Mouse (Mus musculus) embryonic facial prominence, embryonic 15.5 days (tissue): ENCODE results near the gene Ankrd33b. TPM values are rescaled to one million over a fixed set of nuclear protein-coding genes. Genes with fewer than 3 reads are reported as not detected.

Experiments used
- ATAC-seq: fragments of 200-750 bp; cut with Nextera tagmentation; 2 replicates; pipeline ENCODE4 v1.8.0; 2017; ENCODE audit warnings: low read depth, moderate TSS enrichment; ENCODE audit not compliant: insufficient number of reproducible peaks, low FRiP score, low TSS enrichment
- H3K27ac ChIP-seq: fragments of 300-500 bp; sonication (generic); replicated peaks from 2 replicates; pipeline ENCODE4 v1.5.1; 2015; ENCODE audit warnings: mild to moderate bottlenecking, inconsistent platforms
- H3K27me3 ChIP-seq: fragments of 300-500 bp; sonication (generic); 2 replicates; pipeline ENCODE4 v1.6.1; 2015; ENCODE audit warnings: inconsistent platforms
- H3K36me3 ChIP-seq: fragments of 300-500 bp; sonication (generic); 2 replicates; pipeline ENCODE4 v1.6.1; 2015; ENCODE audit warnings: mild to moderate bottlenecking, inconsistent platforms
- H3K4me1 ChIP-seq: fragments of 300-500 bp; sonication (generic); 2 replicates; pipeline ENCODE4 v1.6.1; 2015; ENCODE audit warnings: inconsistent platforms
- H3K4me2 ChIP-seq: fragments of 300-500 bp; sonication (generic); replicated peaks from 2 replicates; pipeline ENCODE4 v1.6.1; 2015; ENCODE audit warnings: mild to moderate bottlenecking, inconsistent platforms
- H3K4me3 ChIP-seq: fragments of 300-500 bp; sonication (generic); replicated peaks from 2 replicates; pipeline ENCODE4 v1.5.1; 2015; ENCODE audit warnings: mild to moderate bottlenecking, inconsistent platforms
- H3K9ac ChIP-seq: fragments of 300-500 bp; sonication (generic); 2 replicates; pipeline ENCODE4 v1.6.1; 2015; ENCODE audit warnings: inconsistent platforms
- H3K9me3 ChIP-seq: fragments of 300-500 bp; sonication (generic); replicated peaks from 2 replicates; pipeline ENCODE4 v1.6.1; 2016; ENCODE audit warnings: inconsistent platforms
- WGBS: fragments of 180-500 bp; shearing (Covaris S2); methylation state at CpG from one replicate; pipeline ENCODE4 v1.1.7; 2015; 5-methylcytosine and 5-hydroxymethylcytosine counted together
- polyA plus RNA-seq: library from polyadenylated mRNA; unstranded; fragments of >200 nt; fragmentation: Nextera tagmentation; extraction: Ambion mirVana; gene quantifications from 2 replicates; pipeline ENCODE4 v1.2.1, GENCODE M21; 2015

The Ankrd33b gene
- polyA plus RNA-seq, 1 experiment from 2014 or later: 0.80 TPM

DNA sequence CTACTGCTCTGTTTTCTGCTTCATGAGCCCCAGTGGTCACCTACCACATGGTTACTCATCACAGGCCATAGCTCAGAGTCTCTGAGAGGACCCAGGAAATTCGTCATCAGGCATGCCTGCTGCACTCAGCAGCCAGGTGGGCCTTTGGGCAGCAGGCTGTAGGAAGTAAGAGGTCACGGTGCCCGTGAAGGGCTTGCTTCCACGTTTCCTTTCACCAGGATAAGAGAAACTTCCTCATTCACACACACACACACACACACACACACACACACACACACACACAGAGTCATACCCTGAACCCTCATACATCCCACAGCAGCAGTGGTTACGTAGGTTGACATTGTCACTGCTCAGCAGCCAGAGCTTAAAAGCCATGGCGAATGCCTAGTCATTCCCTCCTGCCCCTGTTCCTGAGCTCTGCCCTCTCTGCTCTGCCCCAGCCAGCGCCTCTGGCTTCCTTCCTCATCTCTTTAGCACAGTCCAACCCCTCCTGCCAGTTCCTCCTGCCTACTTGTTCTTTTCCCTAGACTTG is 17.6 kb downstream of the Ankrd33b start:
- H3K9me3 ChIP-seq: no peaks in the 10 kb centered on the region
- no peak for ATAC-seq
- 82% methylated on average over 7 of the region's 7 CpGs for WGBS
- no peak overlapping the region for H3K27ac ChIP-seq
- no peak overlapping the region for H3K4me2 ChIP-seq
- no peaks in the 10 kb centered on the region for H3K4me1 ChIP-seq
- no peaks in the 10 kb centered on the region for H3K27me3 ChIP-seq
- no peak overlapping the region for H3K4me3 ChIP-seq
- H3K9ac ChIP-seq: no peak overlapping the region
- H3K36me3 ChIP-seq: no peaks in the 10 kb centered on the region

DNA sequence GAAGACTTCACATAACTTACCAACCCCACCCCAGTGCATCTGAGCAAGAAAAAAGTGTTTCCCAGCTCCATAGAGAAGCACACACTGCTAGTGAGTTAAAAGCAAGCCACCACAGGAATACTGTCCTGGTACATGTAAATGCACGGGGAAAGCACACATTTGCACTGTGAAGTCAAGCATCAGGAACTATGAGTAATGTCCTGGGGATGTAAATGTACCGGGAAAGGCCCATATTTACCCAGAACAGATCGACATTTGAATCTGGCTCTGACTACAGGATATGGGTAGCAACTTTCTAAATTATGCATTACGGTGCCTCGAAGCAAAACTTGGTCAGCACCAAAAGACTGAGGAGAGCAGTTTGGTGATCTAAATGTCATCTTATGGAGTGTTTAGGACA is 18.5 kb downstream of the Ankrd33b start:
- WGBS: 77% methylated on average over 5 of the region's 5 CpGs
- no peak overlapping the region for H3K9ac ChIP-seq
- H3K27me3 ChIP-seq: no peaks in the 10 kb centered on the region
- no peak overlapping the region for H3K27ac ChIP-seq
- no peak overlapping the region for H3K4me3 ChIP-seq
- H3K4me1 ChIP-seq: no peaks in the 10 kb centered on the region
- ATAC-seq: no peak
- no peaks in the 10 kb centered on the region for H3K9me3 ChIP-seq
- no peaks in the 10 kb centered on the region for H3K36me3 ChIP-seq
- H3K4me2 ChIP-seq: no peak overlapping the region

DNA sequence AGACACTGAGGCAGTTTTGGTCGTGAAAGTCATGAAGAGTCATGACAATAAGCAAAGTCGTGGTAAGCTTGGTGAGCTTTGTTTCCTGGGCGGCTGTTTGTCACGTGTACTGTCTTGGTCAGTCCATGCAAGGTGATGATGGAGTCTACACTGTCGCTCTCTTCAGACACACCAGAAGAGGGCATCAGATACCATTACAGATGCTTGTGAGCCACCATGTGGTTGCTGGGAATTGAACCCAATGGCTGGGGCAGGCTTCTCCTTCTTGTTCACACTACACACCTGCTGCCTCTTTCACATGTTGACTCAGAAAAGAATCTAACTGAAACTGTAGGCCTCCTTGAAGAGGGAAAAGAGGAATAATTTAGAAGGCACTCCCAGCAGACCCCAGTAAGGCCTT is 19.3 kb downstream of the Ankrd33b start:
- Histone ChIP-seq H3K4me1 (no peaks in the 10 kb centered on the region), H3K27me3 (no peaks in the 10 kb centered on the region), H3K4me3 (no peak overlapping the region), H3K27ac (no peak overlapping the region), H3K4me2 (no peak overlapping the region), H3K9me3 (no peaks in the 10 kb centered on the region), H3K9ac (no peak overlapping the region), H3K36me3 (no peaks in the 10 kb centered on the region)
- ATAC-seq: no peak
- WGBS: 81% methylated on average over 5 of the region's 5 CpGs

DNA sequence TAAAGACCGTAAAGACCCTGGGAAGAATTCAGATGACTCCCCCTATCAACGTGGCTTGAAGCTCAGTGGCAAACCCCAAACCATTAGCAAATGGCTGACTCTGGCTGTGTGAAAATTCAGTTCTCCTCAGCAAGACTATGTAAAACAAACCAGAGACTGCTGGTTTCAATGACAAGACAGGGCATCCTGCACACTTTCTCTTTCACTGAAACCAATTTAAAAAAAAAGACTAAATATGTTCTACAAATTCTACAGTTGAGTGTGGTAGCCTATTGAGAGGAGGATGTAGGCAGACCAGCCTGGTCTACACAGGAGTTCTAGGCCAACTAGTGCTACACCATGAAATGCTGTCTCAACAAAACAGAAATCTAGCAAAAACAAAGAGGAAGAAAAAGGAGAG is 21.0 kb downstream of the Ankrd33b start:
- Histone ChIP-seq H3K9ac (no peak overlapping the region), H3K4me2 (no peak overlapping the region), H3K4me3 (no peak overlapping the region), H3K36me3 (no peaks in the 10 kb centered on the region), H3K9me3 (no peaks in the 10 kb centered on the region), H3K27me3 (no peaks in the 10 kb centered on the region), H3K27ac (no peak overlapping the region), H3K4me1 (no peaks in the 10 kb centered on the region)
- ATAC-seq: no peak
- 67% methylated on average over 2 of the region's 2 CpGs for WGBS

DNA sequence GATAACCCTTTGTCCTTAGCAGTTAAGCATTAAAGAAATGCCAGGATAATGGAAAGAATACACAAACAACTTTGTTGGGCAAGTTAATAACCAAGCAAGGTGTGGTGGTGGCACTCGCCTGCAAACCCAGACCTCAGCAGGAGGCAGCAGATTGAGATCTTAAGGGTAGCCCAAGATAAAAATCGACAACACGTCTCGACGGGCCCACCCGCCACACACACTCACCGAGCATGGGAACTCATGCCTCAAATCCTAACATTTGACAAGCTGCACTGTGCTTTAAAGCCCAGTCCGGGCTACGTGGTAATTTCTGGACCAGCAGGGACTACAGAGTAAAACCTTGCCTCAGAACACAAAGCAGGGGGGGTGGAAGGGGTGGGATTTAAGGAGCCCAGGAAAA is 22.2 kb downstream of the Ankrd33b start:
- Histone ChIP-seq H3K4me3 (no peak overlapping the region), H3K4me2 (no peak overlapping the region), H3K27me3 (no peaks in the 10 kb centered on the region), H3K36me3 (no peaks in the 10 kb centered on the region), H3K9me3 (no peaks in the 10 kb centered on the region), H3K9ac (no peak overlapping the region), H3K27ac (no peak overlapping the region), H3K4me1 (no peaks in the 10 kb centered on the region)
- WGBS: 59% methylated on average over 9 of the region's 9 CpGs
- ATAC-seq: no peak

DNA sequence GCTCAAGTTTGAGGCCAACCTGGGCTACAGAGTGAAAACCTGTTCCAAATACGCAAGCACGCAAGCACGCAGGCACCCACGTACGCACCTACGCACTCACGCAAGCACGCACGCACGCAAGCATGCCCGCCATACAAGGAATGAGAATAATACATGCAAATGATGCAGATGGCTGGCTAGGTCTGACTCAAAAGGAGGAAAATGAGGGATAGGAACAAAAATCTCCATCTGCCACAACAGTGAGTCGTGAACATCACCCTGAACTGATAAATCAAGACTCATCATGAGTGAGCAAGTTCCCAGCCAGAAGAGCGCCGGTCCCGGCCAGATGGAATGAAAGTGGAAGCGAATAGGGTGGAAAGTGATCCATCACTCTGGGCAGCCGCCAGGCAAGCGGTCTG is 22.7 kb downstream of the Ankrd33b start:
- ATAC-seq: no peak
- no peaks in the 10 kb centered on the region for H3K4me1 ChIP-seq
- no peaks in the 10 kb centered on the region for H3K36me3 ChIP-seq
- H3K9me3 ChIP-seq: no peaks in the 10 kb centered on the region
- H3K9ac ChIP-seq: no peak overlapping the region
- H3K27ac ChIP-seq: no peak overlapping the region
- WGBS: 85% methylated on average over 18 of the region's 18 CpGs
- H3K27me3 ChIP-seq: no peaks in the 10 kb centered on the region
- no peak overlapping the region for H3K4me2 ChIP-seq
- no peak overlapping the region for H3K4me3 ChIP-seq

DNA sequence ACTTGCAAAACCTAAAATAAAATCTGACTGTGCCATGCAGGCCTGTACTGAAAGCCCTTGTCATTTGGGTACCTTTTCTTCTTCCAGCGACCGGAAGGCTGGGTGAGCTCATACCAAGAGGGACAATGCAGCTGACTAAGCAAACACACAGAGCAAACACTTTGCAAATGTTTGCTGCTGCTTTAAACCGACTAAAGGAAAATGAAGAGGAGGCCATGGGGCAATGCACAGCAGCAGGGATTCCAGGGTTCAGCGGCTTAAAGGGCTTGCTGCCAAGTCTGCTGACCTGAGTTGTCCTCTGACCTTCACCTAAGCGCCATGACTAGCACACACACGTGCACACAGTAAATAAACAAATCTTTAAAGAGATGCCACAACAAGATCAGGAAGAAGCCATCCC is 23.9 kb downstream of the Ankrd33b start:
- no peak overlapping the region for H3K4me3 ChIP-seq
- no peak overlapping the region for H3K4me2 ChIP-seq
- no peak overlapping the region for H3K9ac ChIP-seq
- no peaks in the 10 kb centered on the region for H3K36me3 ChIP-seq
- WGBS: 26% methylated on average over 6 of the region's 6 CpGs
- H3K27ac ChIP-seq: no peak overlapping the region
- no peaks in the 10 kb centered on the region for H3K9me3 ChIP-seq
- H3K27me3 ChIP-seq: no peaks in the 10 kb centered on the region
- ATAC-seq: no peak
- H3K4me1 ChIP-seq: no peaks in the 10 kb centered on the region

DNA sequence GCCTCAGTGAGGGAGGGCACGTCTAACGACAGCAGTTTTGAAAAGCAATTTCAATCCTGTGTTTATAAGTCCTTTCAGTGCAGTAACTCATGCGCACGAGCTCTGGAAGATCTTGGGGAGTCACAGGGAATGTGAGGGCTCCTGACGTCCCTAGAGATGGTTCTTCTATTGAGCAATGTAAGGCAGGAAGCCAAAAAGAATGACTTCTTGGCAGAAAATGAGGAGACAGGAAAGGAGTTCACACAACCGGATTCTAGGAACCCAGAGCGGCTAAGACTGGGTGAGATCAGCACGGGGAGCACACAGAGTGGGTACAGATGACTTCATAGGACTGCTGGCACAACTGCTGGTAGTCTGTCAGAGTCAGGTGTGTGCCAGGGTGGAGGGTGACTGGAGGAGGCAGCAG is 25.0 kb downstream of the Ankrd33b start:
- no peak overlapping the region for H3K4me3 ChIP-seq
- no peak overlapping the region for H3K27ac ChIP-seq
- no peak for ATAC-seq
- 58% methylated on average over 8 of the region's 8 CpGs for WGBS
- H3K9ac ChIP-seq: no peak overlapping the region
- no peaks in the 10 kb centered on the region for H3K4me1 ChIP-seq
- H3K36me3 ChIP-seq: no peaks in the 10 kb centered on the region
- H3K27me3 ChIP-seq: no peaks in the 10 kb centered on the region
- H3K4me2 ChIP-seq: no peak overlapping the region
- H3K9me3 ChIP-seq: no peaks in the 10 kb centered on the region

DNA sequence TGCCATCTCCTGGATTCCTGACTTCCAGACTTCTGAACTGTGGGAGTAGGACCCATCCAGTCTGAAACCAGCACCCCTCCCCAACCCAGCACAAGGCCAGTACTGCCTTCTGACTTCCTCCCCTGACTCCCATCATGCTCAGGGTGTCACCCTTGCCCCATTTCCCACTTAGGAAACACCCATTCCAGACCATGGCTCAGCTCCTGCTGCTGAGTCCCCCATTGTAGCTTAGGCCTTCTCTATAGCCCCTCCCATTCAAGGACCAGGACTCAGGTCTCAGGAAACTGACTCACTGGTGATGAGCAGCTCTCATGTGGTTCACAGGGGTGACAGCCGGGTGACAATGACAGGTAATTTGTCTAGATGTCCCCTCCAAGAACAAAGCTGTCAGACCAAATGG is 25.5 kb downstream of the Ankrd33b start:
- H3K9me3 ChIP-seq: no peaks in the 10 kb centered on the region
- no peak overlapping the region for H3K4me2 ChIP-seq
- H3K27ac ChIP-seq: no peak overlapping the region
- H3K4me1 ChIP-seq: no peaks in the 10 kb centered on the region
- 0 out of 2 replicates have a peak, but pooled peaks have one; percentile 29 for ATAC-seq
- WGBS: 55% methylated on average over 1 of the region's 1 CpGs
- no peaks in the 10 kb centered on the region for H3K36me3 ChIP-seq
- H3K27me3 ChIP-seq: no peaks in the 10 kb centered on the region
- H3K4me3 ChIP-seq: no peak overlapping the region
- H3K9ac ChIP-seq: no peak overlapping the region

DNA sequence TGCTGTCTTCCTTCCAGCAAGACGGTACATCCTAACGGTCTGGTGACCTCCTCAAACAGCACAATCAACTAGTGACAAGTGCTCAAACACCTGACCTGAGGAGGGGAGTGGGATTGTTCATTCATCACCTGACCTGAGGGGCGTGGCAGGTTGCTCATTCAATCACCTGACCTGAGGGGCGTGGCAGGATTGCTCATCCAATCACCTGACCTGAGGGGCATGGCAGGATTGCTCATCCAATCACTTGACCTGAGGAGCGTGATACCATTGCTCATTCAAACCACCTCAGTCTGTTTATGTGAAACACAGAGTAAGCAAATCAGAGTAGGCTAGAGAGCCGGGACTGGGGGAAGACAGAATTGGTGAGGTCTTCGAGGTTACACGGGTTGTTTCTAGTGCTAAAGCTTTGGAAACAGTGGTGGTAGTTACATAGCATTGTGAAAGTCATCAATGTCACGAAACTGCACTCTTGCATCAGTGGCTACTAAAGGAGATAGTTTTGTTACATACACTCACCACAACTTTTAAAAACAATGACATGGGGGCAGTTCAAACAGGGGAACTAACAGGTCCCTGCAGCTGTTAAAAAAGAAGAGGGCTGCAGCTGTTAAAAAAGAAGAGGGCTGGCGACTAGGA is 28.8 kb downstream of the Ankrd33b start:
- Histone ChIP-seq H3K9me3 (no peaks in the 10 kb centered on the region), H3K4me3 (no peak overlapping the region), H3K9ac (no peak overlapping the region), H3K27ac (no peak overlapping the region), H3K36me3 (no peaks in the 10 kb centered on the region), H3K27me3 (no peaks in the 10 kb centered on the region), H3K4me2 (no peak overlapping the region), H3K4me1 (no peaks in the 10 kb centered on the region)
- no peak for ATAC-seq
- WGBS: 77% methylated on average over 10 of the region's 10 CpGs

DNA sequence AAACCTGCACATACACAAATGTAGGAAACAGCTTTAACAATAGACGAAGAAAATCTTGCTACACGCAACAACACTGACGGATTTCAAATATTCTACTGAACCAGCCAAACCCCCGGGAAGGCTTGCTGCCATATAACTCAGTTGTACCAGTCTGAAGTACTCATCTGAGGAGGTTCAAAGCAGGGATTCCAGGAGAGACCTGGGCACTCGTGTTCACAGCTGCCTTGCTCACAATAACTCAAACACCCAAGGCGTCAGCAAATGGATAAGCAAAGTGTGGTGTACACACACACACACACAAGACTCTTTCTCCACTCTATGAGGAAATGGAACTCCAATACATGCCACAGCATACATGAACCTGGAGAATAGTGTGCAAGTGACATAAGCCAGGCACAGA is 29.5 kb downstream of the Ankrd33b start:
- Histone ChIP-seq H3K4me3 (no peak overlapping the region), H3K9me3 (no peaks in the 10 kb centered on the region), H3K4me2 (no peak overlapping the region), H3K36me3 (no peaks in the 10 kb centered on the region), H3K27ac (no peak overlapping the region), H3K9ac (no peak overlapping the region), H3K27me3 (no peaks in the 10 kb centered on the region), H3K4me1 (no peaks in the 10 kb centered on the region)
- 85% methylated on average over 6 of the region's 6 CpGs for WGBS
- ATAC-seq: no peak

DNA sequence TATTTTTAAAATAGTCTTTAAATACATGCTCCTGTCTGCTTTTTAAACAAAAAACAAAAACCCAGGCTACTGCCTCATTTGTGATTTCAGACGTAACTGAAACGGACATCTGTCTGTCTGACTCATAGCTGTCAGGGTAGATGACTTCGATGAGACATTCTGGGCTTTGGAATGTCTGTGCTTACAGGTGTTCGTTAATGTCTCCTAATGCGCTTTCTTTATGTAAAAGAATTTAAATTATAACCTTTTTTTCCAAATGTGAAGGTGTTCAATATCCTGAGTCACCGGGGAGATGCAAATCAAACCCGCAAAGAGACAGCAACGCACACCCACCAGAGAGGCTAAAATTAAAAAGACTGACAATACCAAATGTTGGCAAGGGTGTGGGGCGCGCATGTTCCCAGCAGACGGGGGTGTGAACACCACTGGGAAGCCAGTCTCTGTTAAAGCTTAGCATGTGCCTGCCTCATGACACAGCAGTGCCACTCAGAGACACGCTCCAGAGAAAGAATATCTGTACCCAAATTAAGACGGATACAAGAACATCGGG is 30.3 kb downstream of the Ankrd33b start:
- H3K36me3 ChIP-seq: no peaks in the 10 kb centered on the region
- H3K9me3 ChIP-seq: no peaks in the 10 kb centered on the region
- H3K4me1 ChIP-seq: no peaks in the 10 kb centered on the region
- WGBS: 69% methylated on average over 14 of the region's 14 CpGs
- no peak overlapping the region for H3K4me3 ChIP-seq
- H3K27ac ChIP-seq: no peak overlapping the region
- ATAC-seq: no peak
- H3K27me3 ChIP-seq: no peaks in the 10 kb centered on the region
- no peak overlapping the region for H3K9ac ChIP-seq
- no peak overlapping the region for H3K4me2 ChIP-seq
